In genomic region chr7:101676762-101677308, GRCm38 (mm10) we compare ENCODE assay signal across 10 mouse cellular contexts. TPM values are rescaled to one million over a fixed set of nuclear protein-coding genes. Genes with fewer than 3 reads are reported as not detected.
A peak's percentile ranks its signal among the peaks of the same experiment; 100 is the strongest.
DNase-seq lines count a peak whose midpoint lies in the region; ATAC-seq and TF ChIP-seq lines count a peak whose summit lies in the region.
"Had no signal": no experiment of that assay in that cellular context is flagged by ENCODE, and none has a peak within 500 bp of the region (broad histone marks: within the 10 kb centered on the region; RNA-seq: fewer than 3 reads in every experiment).

No protein-coding gene starts in this region.

- WGBS in lung, embryonic 14.5 days, result 31% methylated on average over 3 of the region's 3 CpGs
- 24% methylated on average over 3 of the region's 3 CpGs for WGBS in forebrain, postnatal 0 days
- 9% methylated on average over 3 of the region's 3 CpGs for whole genome bisulfite sequencing in neural tube, embryonic 12.5 days

- no peaks in the 10 kb centered on the region for H3K9me3 ChIP-seq in lung, embryonic 14.5 days (ENCODE audit: low read depth, low read length)
- no peaks in the 10 kb centered on the region for H3K9me3 ChIP-seq in forebrain, postnatal 0 days (ENCODE audit: low read length)
- H3K9me3 ChIP-seq in neural tube, embryonic 12.5 days, result no peaks in the 10 kb centered on the region
- H3K9me3 ChIP-seq: limb, embryonic 15.5 days had no signal

- H3K27me3 ChIP-seq in lung, embryonic 14.5 days (ENCODE audit: insufficient read depth, low read length), result no peaks in the 10 kb centered on the region
- H3K27me3 ChIP-seq in forebrain, postnatal 0 days (ENCODE audit: insufficient read depth, low read length), result no peaks in the 10 kb centered on the region
- no peaks in the 10 kb centered on the region for H3K27me3 ChIP-seq in neural tube, embryonic 12.5 days (replicated peaks)
- H3K27me3 ChIP-seq: limb, embryonic 15.5 days had no signal

- ATAC-seq in lung, embryonic 14.5 days (ENCODE audit: insufficient read depth), result no peak
- peak; percentile 50; the same call in 1 of the 2 replicates for ATAC-seq in forebrain, postnatal 0 days
- ATAC-seq in neural tube, embryonic 12.5 days (ENCODE audit: low FRiP score, low read depth), result no peak

- peak overlapping the region; percentile 20 for H3K9ac ChIP-seq in lung, embryonic 14.5 days
- H3K9ac ChIP-seq in forebrain, postnatal 0 days, result no peak overlapping the region
- H3K9ac ChIP-seq in neural tube, embryonic 12.5 days, result peak overlapping the region; percentile 22; the same call in 1 of the 2 replicates
- H3K9ac ChIP-seq: limb, embryonic 15.5 days had no signal

- H3K4me1 ChIP-seq in lung, embryonic 14.5 days (ENCODE audit: insufficient read depth), result peaks cover 9% of the 10 kb centered on the region
- no peaks in the 10 kb centered on the region for H3K4me1 ChIP-seq in forebrain, postnatal 0 days (ENCODE audit: insufficient read depth)
- peaks cover 15% of the 10 kb centered on the region for H3K4me1 ChIP-seq in neural tube, embryonic 12.5 days

- H3K4me2 ChIP-seq in lung, embryonic 14.5 days, result no peak overlapping the region
- no peak overlapping the region for H3K4me2 ChIP-seq in forebrain, postnatal 0 days (ENCODE audit: low read depth)
- H3K4me2 ChIP-seq in neural tube, embryonic 12.5 days (replicated peaks), result no peak overlapping the region; the same call in 1 of the 2 replicates
- H3K4me2 ChIP-seq: limb, embryonic 15.5 days had no signal

- no peak overlapping the region for H3K4me3 ChIP-seq in gastrocnemius, adult 2 months
- no peak overlapping the region for H3K4me3 ChIP-seq in lung, embryonic 14.5 days (ENCODE audit: low read depth, low read length)
- no peak overlapping the region for H3K4me3 ChIP-seq in forebrain, postnatal 0 days (ENCODE audit: low read depth, low read length)
- H3K4me3 ChIP-seq in neural tube, embryonic 12.5 days, result no peak overlapping the region
- H3K4me3 ChIP-seq: limb, embryonic 15.5 days; myocyte had no signal

- H3K27ac ChIP-seq in gastrocnemius, adult 2 months, result peak overlapping the region; percentile 31
- H3K27ac ChIP-seq in lung, embryonic 14.5 days (ENCODE audit: low read depth), result peak overlapping the region; percentile 60
- H3K27ac ChIP-seq in forebrain, postnatal 0 days (ENCODE audit: low read depth, low read length), result peak overlapping the region; percentile 59
- H3K27ac ChIP-seq in neural tube, embryonic 12.5 days, result no peak overlapping the region
- H3K27ac ChIP-seq: limb, embryonic 15.5 days had no signal

- DNase-seq in gastrocnemius, adult 2 months, result no peak
- DNase-seq in gastrocnemius, postnatal 4 days (ENCODE audit: low spot score in 2 of 2), result no peak
- DNase-seq in lung, embryonic 14.5 days, result no peak
- DNase-seq in lung, postnatal 36 days, result no peak
- no peak for DNase-seq in forebrain, postnatal 0 days
- no peak for DNase-seq in c-Kit-positive CD71-positive TER-119-positive erythroid progenitor cells, embryonic 14.5 days (ENCODE audit: low spot score)
- DNase-seq in layer of hippocampus, adult 9-10 months (ENCODE audit: low spot score), result no peak

- H3K36me3 ChIP-seq in lung, embryonic 14.5 days (ENCODE audit: insufficient read depth), result no peaks in the 10 kb centered on the region
- no peaks in the 10 kb centered on the region for H3K36me3 ChIP-seq in forebrain, postnatal 0 days (ENCODE audit: insufficient read depth)
- no peaks in the 10 kb centered on the region for H3K36me3 ChIP-seq in neural tube, embryonic 12.5 days
- H3K36me3 ChIP-seq: limb, embryonic 15.5 days had no signal

- intact Hi-C loops in gastrocnemius, adult 2 months (cut with DNase I), result no loop called here

- no peak for TF ChIP-seq CTCF in gastrocnemius, adult 2 months (IDR thresholded peaks at IDR 0.05)
- no peak for TF ChIP-seq CTCF in lung, embryonic 14.5 days (IDR thresholded peaks at IDR 0.05; ENCODE audit: low read depth)
- no peak for TF ChIP-seq CTCF in forebrain, postnatal 0 days (IDR thresholded peaks at IDR 0.05; ENCODE audit: low read depth)

RNA-seq across cellular contexts. Expression of gene Clpb, which starts 13.4 kb away (rescaled TPM):
- total RNA-seq in gastrocnemius, adult 2 months (2021), result 10 to 100 TPM; 50.0 to 71.3 TPM
- 10 to 100 TPM; 33.7 to 33.9 TPM for total RNA-seq in gastrocnemius, postnatal 4 days (2021)
- polyA plus RNA-seq in lung, embryonic 14.5 days (2014; fragmentation: Nextera tagmentation; extraction: Ambion mirVana), result 55.6 and 56.5 TPM in 2 replicates
- total RNA-seq in forebrain, postnatal 0 days (2014; rRNA removed), result 40.6 and 45.9 TPM in 2 replicates
- 34.6 and 38.3 TPM in 2 replicates for polyA plus RNA-seq in forebrain, postnatal 0 days (2015; fragmentation: Nextera tagmentation; extraction: Ambion mirVana)
- 33.8 and 41.0 TPM in 2 replicates for polyA plus RNA-seq in neural tube, embryonic 12.5 days (2016; fragmentation: Nextera tagmentation; extraction: Ambion mirVana)
